Mouse (Mus musculus): ENCODE data around the gene Rbm15.

DNA sequence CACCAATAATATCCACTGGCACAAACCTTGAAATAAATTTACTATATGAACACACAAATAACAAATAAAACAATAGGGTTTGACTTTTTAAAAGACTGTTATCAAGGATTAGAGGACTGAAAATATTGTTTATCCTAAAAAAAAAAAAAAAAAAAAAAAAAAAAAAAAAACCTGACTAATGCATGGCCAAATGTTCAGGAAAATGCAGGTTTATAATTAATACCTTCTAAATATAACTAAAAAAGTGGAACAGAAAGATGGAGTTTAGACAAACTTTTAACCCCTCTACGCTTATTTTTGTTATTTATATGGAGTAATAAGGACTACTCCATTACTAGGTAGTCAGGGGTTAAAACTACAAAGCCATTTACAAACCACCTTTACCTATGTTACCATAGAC is 7.0 kb downstream of the Rbm15 start:
- no peak for TF ChIP-seq CTCF (conservative IDR thresholded peaks at IDR 0.05; ENCODE audit: low read length)
- TF ChIP-seq POU5F1 (IDR thresholded peaks at IDR 0.05; ENCODE audit: borderline replicate concordance, low read length) = no peak
- no peak for TF ChIP-seq NANOG (IDR thresholded peaks at IDR 0.05; ENCODE audit: borderline replicate concordance, low read length)

All from E14TG2a.4 (cell line).